ENCODE assay signal across 26 mouse cellular contexts in genomic region chr9:63933068-63933467, GRCm38 (mm10).
"Had no signal": no experiment of that assay in that cellular context is flagged by ENCODE, and none has a peak within 500 bp of the region (broad histone marks: within the 10 kb centered on the region; RNA-seq: fewer than 3 reads in every experiment).

No protein-coding gene starts in this region.

- H3K9ac ChIP-seq: forebrain, postnatal 0 days; hindbrain, embryonic 12.5 days; hindbrain, embryonic 14.5 days; kidney, embryonic 15.5 days; limb, embryonic 12.5 days; liver, embryonic 13.5 days; liver, embryonic 15.5 days had no signal

- H3K4me2 ChIP-seq: heart, embryonic 11.5 days; hindbrain, embryonic 12.5 days; hindbrain, embryonic 14.5 days; kidney, embryonic 15.5 days; limb, embryonic 12.5 days; liver, embryonic 11.5 days; liver, embryonic 13.5 days; liver, embryonic 15.5 days had no signal

- H3K27ac ChIP-seq: heart, adult 2 months; hindbrain, embryonic 10.5 days; hindbrain, embryonic 12.5 days; hindbrain, embryonic 14.5 days; kidney, embryonic 15.5 days; kidney, postnatal 0 days; limb, embryonic 12.5 days; liver, embryonic 13.5 days; liver, embryonic 15.5 days had no signal

- H3K4me3 ChIP-seq: heart, adult 2 months; hindbrain, embryonic 10.5 days; hindbrain, embryonic 12.5 days; kidney, embryonic 15.5 days; limb, embryonic 10.5 days; limb, embryonic 12.5 days; liver, embryonic 13.5 days; liver, embryonic 15.5 days had no signal

- DNase-seq: forebrain, postnatal 0 days; gastrocnemius, postnatal 14 days; gastrocnemius, postnatal 36 days; heart, adult 2 months; heart, postnatal 4 days; kidney, adult 11 months; kidney, adult 2 months; kidney, adult 9 months; kidney, postnatal 14 days; kidney, postnatal 36 days; layer of hippocampus, adult 9-11 months; layer of hippocampus, postnatal 36 days; liver; liver, embryonic 13.5 days had no signal

- H3K27me3 ChIP-seq: kidney, embryonic 15.5 days had no signal

- H3K4me1 ChIP-seq: liver, embryonic 13.5 days had no signal

- ATAC-seq: forebrain, postnatal 0 days; hindbrain, embryonic 16.5 days; intestine, embryonic 16.5 days had no signal

- H3K36me3 ChIP-seq: hindbrain, embryonic 10.5 days; hindbrain, embryonic 12.5 days; kidney, embryonic 15.5 days; limb, embryonic 10.5 days; limb, embryonic 12.5 days; liver, embryonic 13.5 days; liver, embryonic 15.5 days had no signal

- H3K9me3 ChIP-seq: hindbrain, embryonic 10.5 days; hindbrain, embryonic 12.5 days; kidney, embryonic 15.5 days; limb, embryonic 10.5 days; limb, embryonic 12.5 days; liver, embryonic 13.5 days; liver, embryonic 15.5 days had no signal
